Mouse (Mus musculus) hindbrain, embryonic 10.5 days (tissue): Measurements from ENCODE around the gene Sgms2. TPM values are rescaled to one million over a fixed set of nuclear protein-coding genes. Genes with fewer than 3 reads are reported as not detected.

Experiments
- DNase-seq: peaks from one replicate; pipeline ENCODE4 v3.0.0-alpha.2; 2017; ENCODE audit warnings: low spot score
- H3K27ac ChIP-seq: fragments of 300-500 bp; sonication (generic); 2 replicates; pipeline ENCODE4 v1.5.1; 2016; ENCODE audit warnings: mild to moderate bottlenecking, moderate library complexity
- H3K27me3 ChIP-seq: fragments of 300-500 bp; sonication (generic); 2 replicates; pipeline ENCODE4 v1.6.1; 2016; ENCODE audit warnings: mild to moderate bottlenecking; ENCODE audit not compliant: poor library complexity, insufficient read depth, severe bottlenecking
- H3K36me3 ChIP-seq: fragments of 300-500 bp; sonication (generic); 2 replicates; pipeline ENCODE4 v1.6.1; 2016; ENCODE audit warnings: mild to moderate bottlenecking, moderate library complexity
- H3K4me1 ChIP-seq: fragments of 300-500 bp; sonication (generic); replicated peaks from 2 replicates; pipeline ENCODE4 v1.6.1; 2016; ENCODE audit warnings: mild to moderate bottlenecking
- H3K4me3 ChIP-seq: fragments of 300-500 bp; sonication (generic); 2 replicates; pipeline ENCODE4 v1.5.1; 2016; ENCODE audit warnings: mild to moderate bottlenecking, moderate library complexity
- H3K9me3 ChIP-seq: fragments of 300-500 bp; sonication (generic); 2 replicates; pipeline ENCODE4 v1.6.1; 2016; ENCODE audit warnings: mild to moderate bottlenecking, moderate library complexity
- WGBS: fragments of 180-500 bp; shearing (Covaris S2); methylation state at CpG from one replicate; pipeline ENCODE4 v1.1.7; 2016; 5-methylcytosine and 5-hydroxymethylcytosine counted together
- polyA plus RNA-seq: library from polyadenylated mRNA; unstranded; fragments of >200 nt; fragmentation: Nextera tagmentation; extraction: Ambion mirVana; gene quantifications from 2 replicates; pipeline ENCODE4 v1.2.1, GENCODE M21; 2016

Sgms2 gene
- polyA plus RNA-seq, 1 experiment from 2014 or later, result 2.7 TPM

DNA sequence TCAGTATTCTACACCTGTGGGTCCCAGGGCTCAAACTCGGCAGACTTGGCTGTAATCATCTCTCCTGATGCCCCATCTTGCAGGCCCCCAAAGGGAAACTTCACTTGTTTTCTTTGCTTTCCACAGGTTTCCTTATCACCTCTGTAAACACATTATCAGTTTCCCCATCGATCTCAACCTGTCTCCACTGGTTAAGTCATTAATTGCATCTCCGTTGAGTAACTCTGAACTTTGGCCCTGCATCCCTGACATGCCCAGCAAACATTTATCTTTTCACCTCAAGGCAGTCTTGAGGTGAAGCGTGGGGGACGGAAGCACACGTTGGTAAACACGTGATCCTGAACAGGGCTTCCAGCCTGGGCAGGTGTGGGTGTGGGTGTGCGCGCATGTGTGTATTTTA, 178.9 kb downstream of the Sgms2 start:
- Histone ChIP-seq H3K27ac (no peak overlapping the region), H3K9me3 (peaks cover 10% of the 10 kb centered on the region), H3K27me3 (no peaks in the 10 kb centered on the region), H3K36me3 (no peaks in the 10 kb centered on the region), H3K4me3 (no peak overlapping the region), H3K4me1 (peaks cover 14% of the 10 kb centered on the region)
- no peak for DNase-seq
- 85% methylated on average over 9 of the region's 9 CpGs for WGBS

DNA sequence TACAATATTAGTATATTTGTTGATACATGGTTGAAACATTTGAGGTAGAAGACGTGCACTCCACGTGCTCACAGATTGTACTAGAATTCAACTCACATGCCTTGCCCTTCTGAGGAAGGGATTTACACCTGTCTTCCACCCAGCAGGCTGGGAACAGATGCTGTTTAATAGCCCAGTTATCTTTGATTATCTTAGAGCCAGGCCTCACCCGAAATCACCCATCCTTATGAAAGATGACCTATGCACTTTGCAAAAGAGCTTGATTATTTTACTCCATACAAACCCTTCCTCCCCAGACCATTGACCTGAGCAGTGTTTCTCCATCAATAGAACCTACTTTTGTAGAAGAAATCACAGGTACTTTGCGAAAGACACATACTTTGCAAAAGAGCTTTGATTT, 180.6 kb downstream of the Sgms2 start:
- no peak for DNase-seq
- Histone ChIP-seq H3K27me3 (no peaks in the 10 kb centered on the region), H3K27ac (no peak overlapping the region), H3K9me3 (peaks cover 10% of the 10 kb centered on the region), H3K36me3 (no peaks in the 10 kb centered on the region), H3K4me1 (peaks cover 6% of the 10 kb centered on the region; the same call in 1 of the 2 replicates), H3K4me3 (no peak overlapping the region)
- WGBS, result 89% methylated on average over 4 of the region's 4 CpGs

DNA sequence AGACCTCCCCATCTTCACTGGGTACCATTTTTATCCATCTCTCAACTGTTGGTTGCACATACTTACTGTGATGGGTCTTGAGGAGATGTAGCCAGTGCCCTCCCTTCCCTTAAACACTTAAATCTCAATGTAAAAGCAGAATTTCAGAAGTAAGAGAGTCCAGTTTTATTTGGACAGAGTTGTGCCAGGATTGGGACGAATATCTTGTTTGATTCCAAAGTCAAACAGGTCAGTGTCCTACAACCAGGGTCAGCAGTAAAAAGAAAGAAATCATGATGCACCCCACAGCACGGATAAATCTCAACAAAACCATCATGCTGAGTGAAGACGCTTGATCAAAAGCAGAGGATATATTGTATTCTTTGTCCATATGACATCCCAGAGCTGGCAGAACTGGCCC, 183.4 kb downstream of the Sgms2 start:
- peaks cover 18% of the 10 kb centered on the region for H3K27me3 ChIP-seq
- 79% methylated on average over 3 of the region's 3 CpGs for WGBS
- H3K4me3 ChIP-seq, result no peak overlapping the region
- no peaks in the 10 kb centered on the region for H3K36me3 ChIP-seq
- H3K9me3 ChIP-seq, result peaks cover 10% of the 10 kb centered on the region
- peaks cover 7% of the 10 kb centered on the region; the same call in 1 of the 2 replicates for H3K4me1 ChIP-seq
- no peak overlapping the region for H3K27ac ChIP-seq
- no peak for DNase-seq

DNA sequence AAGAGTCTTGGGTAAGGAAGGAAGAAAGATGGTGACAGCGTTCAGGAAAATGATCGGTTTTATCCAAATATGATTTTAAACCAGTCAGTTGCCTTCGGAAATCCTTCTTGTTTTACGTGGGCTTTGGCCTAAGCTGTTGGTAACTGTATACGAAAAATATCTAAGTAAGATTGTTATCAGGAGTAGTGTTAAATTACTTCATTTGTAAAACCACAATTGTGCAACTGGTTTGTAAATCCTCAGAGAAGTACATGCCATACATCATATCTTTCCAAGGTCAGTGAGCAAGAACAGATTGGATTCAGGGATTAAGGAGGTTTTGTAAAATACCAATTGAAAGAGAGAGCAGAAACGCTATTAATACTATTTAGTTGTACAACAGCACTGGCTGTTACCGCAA, 185.0 kb downstream of the Sgms2 start:
- no peak for DNase-seq
- H3K36me3 ChIP-seq, result no peaks in the 10 kb centered on the region
- H3K4me1 ChIP-seq, result peaks cover 12% of the 10 kb centered on the region
- peaks cover 31% of the 10 kb centered on the region for H3K27me3 ChIP-seq
- H3K27ac ChIP-seq, result no peak overlapping the region
- H3K4me3 ChIP-seq, result no peak overlapping the region
- WGBS, result 91% methylated on average over 7 of the region's 7 CpGs
- H3K9me3 ChIP-seq, result peaks cover 10% of the 10 kb centered on the region

DNA sequence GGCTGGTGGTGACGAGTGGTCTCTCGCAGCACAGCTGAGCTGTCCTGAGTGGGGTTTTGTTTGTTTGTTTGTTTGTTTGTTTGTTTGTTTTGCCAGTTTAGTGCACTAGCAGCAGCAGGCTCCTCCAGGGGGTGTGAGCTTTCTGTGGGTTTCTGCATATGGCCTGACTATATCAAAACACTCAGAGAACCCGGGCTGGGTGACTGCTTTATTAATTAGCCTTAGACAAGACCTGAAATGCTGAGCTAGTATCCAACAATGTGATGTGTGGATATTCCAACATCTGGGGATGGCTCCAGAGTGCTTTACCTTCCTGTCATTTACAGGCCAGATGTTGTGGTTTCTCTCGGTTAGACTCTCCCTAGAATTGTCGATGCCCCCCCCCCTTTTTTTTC, 187.9 kb downstream of the Sgms2 start:
- peaks cover under 1% of the 10 kb centered on the region; the same call in 1 of the 2 replicates for H3K9me3 ChIP-seq
- no peaks in the 10 kb centered on the region for H3K36me3 ChIP-seq
- no peak overlapping the region for H3K27ac ChIP-seq
- 23% methylated on average over 5 of the region's 5 CpGs for WGBS
- peaks cover 12% of the 10 kb centered on the region for H3K4me1 ChIP-seq
- no peak for DNase-seq
- peak overlapping the region; percentile 80 for H3K4me3 ChIP-seq
- peaks cover 38% of the 10 kb centered on the region for H3K27me3 ChIP-seq

DNA sequence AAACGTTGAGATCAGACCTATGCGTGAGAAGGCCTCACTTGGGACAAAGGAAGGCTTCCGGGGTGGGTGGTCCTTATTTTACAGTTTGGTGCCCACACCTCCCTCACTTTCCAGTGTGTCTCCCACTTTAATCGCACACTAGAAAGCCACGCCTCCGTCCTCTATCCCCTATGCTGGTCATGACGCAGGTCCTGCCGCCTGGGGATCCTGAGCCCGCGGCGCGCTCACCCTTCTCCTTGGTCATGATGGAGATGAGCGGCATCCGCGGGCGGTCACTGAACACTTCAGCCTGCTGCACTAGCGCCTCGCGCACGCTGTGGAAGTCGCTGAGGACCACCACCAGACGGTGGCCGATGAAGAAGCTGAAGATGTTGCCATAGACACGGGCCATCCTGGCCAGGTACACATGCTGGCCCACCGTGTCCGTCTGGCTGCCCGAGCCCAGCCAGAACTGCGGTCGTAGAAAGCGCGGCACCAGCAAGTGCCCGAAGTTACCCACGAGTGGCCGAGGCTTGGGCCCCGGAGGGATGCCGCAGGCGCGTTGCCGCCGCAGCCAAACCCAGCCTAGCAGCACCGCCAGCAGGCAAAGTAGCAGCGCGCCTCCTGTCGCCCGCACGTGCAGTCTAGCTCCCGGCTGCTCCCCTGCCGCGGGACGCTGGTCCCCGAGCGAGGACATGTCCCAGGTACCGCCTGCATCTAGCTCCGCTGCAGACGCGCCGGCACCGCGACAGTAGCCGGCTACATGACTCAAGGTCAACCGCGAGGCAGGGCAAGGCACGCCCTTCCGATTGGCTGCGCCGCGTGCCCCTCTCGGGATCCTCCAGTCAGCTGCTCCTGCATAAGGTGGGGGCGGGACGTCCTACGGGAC, 188.5 kb downstream of the Sgms2 start, which contains the start of gene Cyp2u1:
Gene Cyp2u1, minus strand, starts transcription at position 776 of the 868 bp plus-strand sequence.
- peak within 1 kb of the TSS; percentile 80 for H3K4me3 ChIP-seq
- peak; percentile 89 for DNase-seq
- peaks cover 12% of the 10 kb centered on the region for H3K4me1 ChIP-seq
- WGBS, result under 1% methylated on average over 71 of the region's 71 CpGs
- no peaks in the 10 kb centered on the region for H3K9me3 ChIP-seq
- H3K27ac ChIP-seq, result peak within 1 kb of the TSS; percentile 84
- H3K36me3 ChIP-seq, result no peaks in the 10 kb centered on the region
- peaks cover 38% of the 10 kb centered on the region for H3K27me3 ChIP-seq

DNA sequence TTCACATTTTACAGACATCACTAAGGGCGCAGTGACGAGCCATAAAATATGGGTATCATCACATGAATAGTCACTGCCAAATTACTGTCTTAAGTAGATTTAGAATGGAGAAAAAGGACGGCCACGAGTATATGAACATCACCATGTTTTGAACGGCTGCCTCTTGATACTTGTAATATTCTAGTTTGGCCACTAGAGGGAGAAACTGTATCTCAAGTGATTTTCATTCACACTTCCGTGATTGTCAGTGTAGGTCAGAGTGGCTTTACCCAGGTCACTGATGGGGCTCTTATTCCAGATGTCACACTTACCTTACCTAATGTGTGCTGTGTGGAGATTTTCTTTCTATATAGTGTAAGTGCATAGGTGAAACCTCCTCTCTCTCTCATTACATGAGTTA, 191.3 kb downstream of the Sgms2 start:
- H3K27me3 ChIP-seq, result peaks cover 35% of the 10 kb centered on the region
- no peak for DNase-seq
- 15% methylated on average over 6 of the region's 6 CpGs for WGBS
- H3K9me3 ChIP-seq, result no peaks in the 10 kb centered on the region
- no peaks in the 10 kb centered on the region for H3K36me3 ChIP-seq
- peaks cover 12% of the 10 kb centered on the region for H3K4me1 ChIP-seq
- H3K4me3 ChIP-seq, result no peak overlapping the region
- no peak overlapping the region for H3K27ac ChIP-seq

DNA sequence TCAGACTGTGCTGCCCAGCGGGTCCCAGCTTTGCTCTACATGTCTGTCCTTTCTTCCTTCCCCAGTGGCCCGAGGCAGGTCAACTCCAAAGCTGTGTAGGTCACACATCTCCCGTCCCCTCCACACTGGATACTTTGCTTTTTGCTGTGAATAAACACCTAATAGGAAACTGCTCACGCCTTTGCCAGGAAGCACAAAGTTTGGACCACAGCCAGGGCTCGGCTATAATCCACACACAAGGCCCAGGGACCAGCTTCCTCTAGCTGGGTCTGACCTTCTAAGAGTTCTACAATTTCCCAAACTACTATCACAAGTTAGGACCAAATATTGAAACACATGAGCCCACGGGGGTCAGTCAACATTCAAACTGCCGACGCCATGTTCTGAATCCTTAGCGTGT, 192.1 kb downstream of the Sgms2 start:
- Histone ChIP-seq H3K36me3 (no peaks in the 10 kb centered on the region), H3K9me3 (no peaks in the 10 kb centered on the region), H3K27ac (no peak overlapping the region), H3K27me3 (peaks cover 28% of the 10 kb centered on the region), H3K4me1 (peaks cover 12% of the 10 kb centered on the region), H3K4me3 (no peak overlapping the region)
- DNase-seq, result no peak
- WGBS, result 86% methylated on average over 9 of the region's 9 CpGs

DNA sequence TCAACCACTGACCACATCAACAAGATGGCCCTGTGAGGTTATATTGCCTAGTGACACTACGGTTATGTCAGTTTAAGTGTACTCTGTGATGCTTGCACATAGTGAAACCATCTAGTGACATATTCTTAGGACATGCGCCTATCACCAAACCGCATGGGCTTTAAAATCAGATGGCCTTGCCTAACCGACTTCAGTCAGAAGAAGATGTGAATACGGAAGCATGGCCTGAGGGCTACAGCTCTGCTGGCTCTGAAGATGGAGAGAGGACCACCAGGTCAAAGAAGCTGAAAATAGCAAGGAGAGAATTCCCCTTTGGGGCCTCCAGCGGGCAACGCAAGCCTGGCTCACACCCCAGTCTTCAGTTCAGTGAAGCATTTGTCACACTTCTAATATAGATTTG, 194.3 kb downstream of the Sgms2 start:
- H3K36me3 ChIP-seq, result no peaks in the 10 kb centered on the region
- H3K27ac ChIP-seq, result no peak overlapping the region
- H3K9me3 ChIP-seq, result no peaks in the 10 kb centered on the region
- H3K27me3 ChIP-seq, result peaks cover 14% of the 10 kb centered on the region
- 89% methylated on average over 7 of the region's 7 CpGs for WGBS
- DNase-seq, result no peak
- H3K4me1 ChIP-seq, result no peaks in the 10 kb centered on the region
- H3K4me3 ChIP-seq, result no peak overlapping the region

DNA sequence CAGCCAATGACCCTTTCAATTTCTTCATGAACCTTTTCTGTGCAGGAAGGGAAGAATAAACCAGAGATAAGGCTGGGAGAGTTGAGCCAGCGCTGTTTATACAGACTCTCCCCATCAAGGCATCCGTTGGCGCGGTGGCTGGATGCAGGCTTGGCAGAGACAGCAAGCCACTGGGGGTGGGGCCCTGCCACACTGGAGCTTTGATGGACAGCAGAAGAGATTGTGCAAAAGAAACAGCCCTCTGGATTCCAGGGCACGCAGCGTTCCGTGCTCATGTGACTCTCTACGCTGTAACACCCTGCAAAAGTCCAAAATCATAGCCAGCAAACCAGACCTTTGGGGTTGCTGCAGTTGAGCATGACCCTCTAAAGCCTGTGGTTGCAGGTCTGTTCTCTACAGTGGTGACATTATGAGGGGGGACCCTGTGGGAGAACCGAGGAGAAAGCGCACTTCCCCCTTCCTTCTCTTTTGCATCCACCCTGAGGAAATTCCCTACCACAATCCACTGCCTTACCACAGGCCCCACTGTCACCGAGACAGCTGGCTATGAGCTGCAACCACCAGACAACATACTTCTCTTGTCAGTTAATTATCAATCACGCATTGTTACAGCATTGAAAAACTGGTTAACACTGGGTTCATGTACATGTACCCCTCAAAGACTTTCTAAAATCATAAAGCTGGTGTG, 195.6 kb downstream of the Sgms2 start:
- 0 out of 2 replicates have a peak, but pooled peaks cover 2% of the 10 kb centered on the region for H3K27me3 ChIP-seq
- H3K4me3 ChIP-seq, result no peak overlapping the region
- H3K9me3 ChIP-seq, result no peaks in the 10 kb centered on the region
- 91% methylated on average over 12 of the region's 12 CpGs for WGBS
- no peak for DNase-seq
- no peaks in the 10 kb centered on the region for H3K4me1 ChIP-seq
- no peaks in the 10 kb centered on the region for H3K36me3 ChIP-seq
- H3K27ac ChIP-seq, result no peak overlapping the region

DNA sequence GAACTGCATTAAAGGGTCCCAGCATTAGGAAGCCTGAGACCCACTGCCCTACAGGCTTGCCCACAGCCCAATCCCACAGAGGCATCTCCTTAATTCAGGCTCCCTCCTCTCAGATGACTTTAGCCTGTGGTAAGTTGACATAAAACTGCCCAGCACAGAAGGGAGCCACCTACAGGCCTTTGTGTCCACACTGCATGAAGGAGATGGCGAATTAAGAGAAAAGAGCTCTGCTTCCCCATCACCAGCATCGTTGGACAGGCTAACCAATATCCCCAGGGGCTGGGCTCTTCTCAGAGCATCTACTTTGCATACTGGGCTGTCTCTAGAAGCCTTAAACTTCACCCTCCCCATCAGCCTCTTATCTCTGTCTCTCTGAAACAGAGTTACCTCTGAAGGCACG, 196.7 kb downstream of the Sgms2 start:
- DNase-seq, result no peak
- H3K36me3 ChIP-seq, result no peaks in the 10 kb centered on the region
- H3K9me3 ChIP-seq, result no peaks in the 10 kb centered on the region
- H3K4me3 ChIP-seq, result no peak overlapping the region
- H3K4me1 ChIP-seq, result no peaks in the 10 kb centered on the region
- 60% methylated on average over 3 of the region's 3 CpGs for WGBS
- no peaks in the 10 kb centered on the region for H3K27me3 ChIP-seq
- H3K27ac ChIP-seq, result no peak overlapping the region

DNA sequence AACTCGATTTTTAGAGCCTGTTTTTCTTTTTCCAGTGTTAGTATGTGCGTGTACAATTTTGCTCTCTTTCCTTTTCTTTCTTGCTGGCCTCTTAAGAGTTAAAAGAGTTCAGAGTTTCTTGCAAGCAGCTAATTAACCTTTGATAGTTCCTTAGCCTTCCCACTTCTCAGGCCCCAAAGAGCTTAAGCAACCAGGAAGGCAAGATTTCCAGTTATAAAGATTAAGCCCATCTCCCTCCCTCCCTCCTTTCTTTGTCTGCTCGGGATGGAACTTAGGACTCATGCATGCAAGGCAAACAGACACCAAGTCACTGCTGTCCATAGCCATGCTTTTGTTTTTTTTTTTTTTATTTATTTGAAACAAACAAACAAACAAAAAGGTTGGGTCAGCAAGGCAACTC, 198.3 kb downstream of the Sgms2 start:
- no peaks in the 10 kb centered on the region for H3K4me1 ChIP-seq
- H3K27me3 ChIP-seq, result no peaks in the 10 kb centered on the region
- no peak overlapping the region for H3K27ac ChIP-seq
- DNase-seq, result no peak
- 84% methylated on average over 3 of the region's 3 CpGs for WGBS
- H3K36me3 ChIP-seq, result no peaks in the 10 kb centered on the region
- no peak overlapping the region for H3K4me3 ChIP-seq
- H3K9me3 ChIP-seq, result no peaks in the 10 kb centered on the region

DNA sequence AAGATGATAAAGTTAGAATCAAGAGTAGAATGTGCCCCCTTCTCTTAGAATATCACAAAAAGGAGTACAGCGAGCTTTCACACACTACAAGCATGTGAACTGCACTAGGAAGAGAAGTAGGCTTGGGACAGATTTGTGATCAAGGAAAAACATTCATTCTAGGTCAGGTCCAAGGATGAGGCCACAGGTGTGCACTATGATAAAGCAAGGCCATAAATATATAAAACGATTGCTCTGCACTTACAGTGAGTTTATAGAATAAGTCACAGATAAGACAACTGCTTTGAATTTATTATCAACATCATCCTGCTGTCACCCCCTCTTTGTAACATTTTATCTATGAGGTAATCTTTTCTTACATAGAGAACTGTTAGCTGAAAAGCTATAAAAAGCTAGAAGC, 198.9 kb downstream of the Sgms2 start:
- no peaks in the 10 kb centered on the region for H3K36me3 ChIP-seq
- no peak for DNase-seq
- H3K9me3 ChIP-seq, result no peaks in the 10 kb centered on the region
- WGBS, result 94% methylated on average over 2 of the region's 2 CpGs
- no peaks in the 10 kb centered on the region for H3K4me1 ChIP-seq
- H3K4me3 ChIP-seq, result no peak overlapping the region
- no peak overlapping the region for H3K27ac ChIP-seq
- H3K27me3 ChIP-seq, result no peaks in the 10 kb centered on the region
